Mouse (Mus musculus) neutrophil, adult 5-6 weeks (primary cell): ENCODE data around the gene Nfix. TPM values are rescaled to one million over a fixed set of nuclear protein-coding genes. Genes with fewer than 3 reads are reported as not detected.

Source experiments
- ATAC-seq: fragments of 151-379, 151-347 bp; 2 replicates; pipeline ENCODE4 v1.8.0; 2017; ENCODE audit warnings: mild to moderate bottlenecking, moderate TSS enrichment; ENCODE audit not compliant: insufficient number of reproducible peaks, poor library complexity, low FRiP score, severe bottlenecking; ENCODE audit errors: extremely low read depth
- total RNA-seq: library from RNA; stranded (forward); fragments of 200-1000 nt; gene quantifications from 2 replicates; pipeline ENCODE4 v1.2.3, GENCODE M21; 2017

Gene Nfix
- total RNA-seq, 1 experiment from 2014 or later: 1.7 TPM

- no peak for ATAC-seq
These were observed 25.7 kb downstream of the Nfix start for GRCm38 (mm10) chr8:84774473-84774911.

DNA sequence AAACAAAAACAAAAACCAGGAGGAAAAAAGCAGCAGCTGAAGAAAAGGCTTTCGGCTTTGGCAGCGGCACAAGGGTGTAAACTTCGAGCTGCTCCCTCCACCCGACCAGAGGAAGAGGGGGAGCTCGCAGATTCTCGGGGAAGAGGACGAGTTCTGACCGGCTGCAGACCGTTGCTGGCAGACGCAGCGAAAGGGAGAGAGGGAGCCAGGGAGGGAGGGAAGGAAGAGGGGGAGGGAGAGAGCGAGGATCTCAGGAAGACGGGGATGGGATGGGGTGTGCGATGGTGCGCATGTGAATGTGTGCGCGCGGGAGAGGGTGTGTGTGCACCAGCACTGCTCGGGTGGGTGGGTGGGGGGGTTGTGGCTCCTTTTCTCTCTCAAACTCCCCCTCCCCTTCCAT lies 26.3 kb downstream of the Nfix start:
- no peak for ATAC-seq

GRCm38 (mm10) chr8:84773304-84773703 lies 26.8 kb downstream of the Nfix start:
- no peak for ATAC-seq

GRCm38 (mm10) chr8:84772628-84773027 lies 27.5 kb downstream of the Nfix start:
- no peak for ATAC-seq

DNA sequence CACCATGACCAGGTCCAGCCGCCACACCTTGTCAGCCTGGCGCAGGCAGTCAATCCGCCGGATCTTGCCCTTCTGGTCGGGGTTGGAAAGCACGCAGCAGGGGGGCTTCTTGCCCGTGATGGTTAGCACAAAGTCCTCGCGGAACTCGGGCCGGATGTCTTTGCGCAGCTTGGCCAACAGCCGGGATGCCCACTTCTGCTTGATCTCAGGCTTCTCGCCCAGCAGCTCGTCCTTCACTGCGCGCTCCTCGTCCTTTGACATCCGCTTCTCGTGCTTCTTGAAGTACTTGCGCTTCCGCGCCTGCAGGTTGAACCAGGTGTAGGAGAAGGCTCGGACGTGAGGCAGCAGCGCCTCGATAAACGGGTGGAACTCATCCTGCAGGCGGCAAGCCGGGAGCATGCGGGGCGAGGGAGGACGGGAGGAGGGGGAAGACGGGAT lies 28.2 kb downstream of the Nfix start:
- no peak for ATAC-seq

- no peak for ATAC-seq
These were observed 29.0 kb downstream of the Nfix start for GRCm38 (mm10) chr8:84771000-84771687.

- ATAC-seq: no peak
These were observed 29.8 kb downstream of the Nfix start for GRCm38 (mm10) chr8:84770100-84770953.

GRCm38 (mm10) chr8:84769324-84769723 lies 30.8 kb downstream of the Nfix start:
- ATAC-seq: no peak

DNA sequence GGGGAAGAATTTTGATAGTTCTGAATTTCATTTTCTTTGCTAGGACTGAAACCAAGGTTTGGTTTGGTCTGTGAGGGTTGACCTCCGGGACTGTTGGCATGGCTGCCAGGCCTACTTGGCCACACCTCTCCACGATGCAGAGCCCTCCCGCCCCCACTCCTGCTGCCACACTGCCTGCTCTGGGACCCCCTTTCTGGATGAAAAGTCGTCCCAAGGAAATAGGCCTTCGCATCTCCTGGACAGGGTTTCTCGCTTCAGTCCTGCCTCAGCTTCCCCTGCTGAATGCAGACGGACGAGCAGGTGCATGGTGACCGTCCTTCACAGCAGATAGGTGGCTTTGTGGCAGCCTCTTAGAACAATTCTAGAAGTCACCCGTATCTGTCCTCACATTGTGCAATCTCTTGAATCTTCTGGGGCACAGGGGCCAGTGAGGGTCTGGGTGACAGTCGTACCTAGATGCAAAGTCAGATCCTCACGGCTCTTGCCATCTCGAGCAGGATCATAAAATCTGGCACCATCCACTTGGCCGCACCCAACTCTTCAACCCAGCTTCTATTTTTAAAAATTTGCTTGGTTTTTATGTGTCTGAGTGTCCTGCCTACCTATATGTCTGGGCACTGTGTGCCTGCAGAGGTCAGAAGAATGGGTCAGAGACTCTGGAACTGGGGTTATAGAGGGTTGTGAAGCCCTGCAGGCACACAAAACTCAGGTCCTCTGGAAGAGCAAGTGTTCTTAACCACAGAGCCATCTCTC lies 31.6 kb downstream of the Nfix start:
- ATAC-seq: no peak

DNA sequence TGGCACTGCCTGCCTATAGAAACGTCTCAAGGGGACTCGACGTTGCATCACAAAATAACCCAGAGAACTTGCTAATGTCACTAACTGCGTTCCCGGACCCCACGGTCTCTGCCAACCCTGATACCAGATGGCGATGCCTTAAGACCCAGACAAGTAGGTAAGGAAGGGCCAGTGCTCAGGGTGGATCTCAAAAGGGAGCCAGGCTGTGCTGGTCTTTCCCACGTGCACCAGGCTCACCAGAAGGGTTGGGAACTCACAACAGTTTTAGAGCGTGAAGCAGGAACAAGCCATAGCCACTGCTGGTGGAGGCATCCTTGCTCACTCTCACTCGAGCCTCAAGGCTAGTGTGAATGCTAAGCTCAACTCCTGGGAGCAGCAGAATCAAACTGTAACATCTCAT lies 32.9 kb downstream of the Nfix start:
- ATAC-seq: no peak

GRCm38 (mm10) chr8:84766422-84766821 lies 33.7 kb downstream of the Nfix start:
- ATAC-seq: no peak

DNA sequence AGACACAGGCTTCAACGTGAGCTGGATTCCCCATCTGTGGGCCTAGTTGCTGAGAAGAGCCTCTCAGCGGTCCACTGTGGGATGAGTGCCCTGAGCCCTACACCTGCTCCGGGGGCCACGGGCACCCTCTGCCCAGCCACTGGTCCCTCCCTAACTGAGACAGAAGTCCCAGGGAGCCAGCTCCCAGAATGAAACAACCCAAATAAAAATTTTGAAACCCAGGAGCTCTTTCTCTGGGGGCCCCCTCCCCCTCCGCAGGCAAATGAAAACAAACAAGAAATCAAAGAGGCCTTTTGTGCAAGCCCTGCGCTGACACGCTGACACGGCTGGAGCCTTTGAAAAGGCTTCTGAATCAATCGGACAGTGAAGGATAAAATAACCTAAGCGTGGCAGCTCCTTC lies 34.5 kb downstream of the Nfix start:
- ATAC-seq: no peak

- no peak for ATAC-seq
These were observed 35.2 kb downstream of the Nfix start for GRCm38 (mm10) chr8:84764870-84765495.

- no peak for ATAC-seq
These were observed 36.0 kb downstream of the Nfix start for GRCm38 (mm10) chr8:84764100-84764499.

DNA sequence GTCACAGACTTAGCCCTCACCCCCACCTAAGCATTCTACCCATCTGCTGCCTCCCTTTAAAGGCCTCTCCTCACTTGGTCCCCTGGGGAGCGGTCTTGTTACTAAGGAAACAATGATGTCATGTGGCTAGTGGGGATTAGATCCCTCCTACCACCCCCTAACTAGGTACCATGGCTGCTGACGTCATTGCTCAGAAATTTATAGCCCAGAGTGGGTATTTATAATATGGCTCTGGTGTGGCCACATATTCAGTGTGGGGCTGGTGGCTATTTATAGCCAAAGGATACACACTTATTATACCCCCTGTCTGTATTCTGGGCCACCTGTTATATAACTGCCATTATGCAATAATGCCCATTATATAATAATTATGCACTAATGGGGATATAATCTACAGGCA lies 39.2 kb downstream of the Nfix start:
- ATAC-seq: no peak

- no peak for ATAC-seq
These were observed 39.7 kb downstream of the Nfix start for GRCm38 (mm10) chr8:84760405-84760805.

DNA sequence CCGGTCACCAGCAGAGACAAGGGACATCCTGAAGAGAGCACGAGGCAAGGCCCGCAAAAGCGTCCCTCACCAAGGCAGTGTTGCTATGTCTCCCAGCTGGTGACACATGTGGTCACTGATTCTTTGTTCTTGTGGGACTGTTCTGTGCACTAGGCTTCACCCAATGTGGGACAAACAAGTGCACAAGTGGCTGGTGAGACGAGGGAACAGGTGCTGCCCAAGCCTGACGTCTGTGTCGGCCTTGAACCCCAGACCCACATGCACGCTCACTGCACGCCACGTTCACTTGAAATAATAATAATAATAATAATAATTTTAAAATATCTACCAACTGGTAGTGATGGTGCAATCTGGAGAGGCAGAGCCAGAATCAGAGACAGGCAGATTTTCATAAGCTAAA lies 40.4 kb downstream of the Nfix start:
- ATAC-seq: no peak

DNA sequence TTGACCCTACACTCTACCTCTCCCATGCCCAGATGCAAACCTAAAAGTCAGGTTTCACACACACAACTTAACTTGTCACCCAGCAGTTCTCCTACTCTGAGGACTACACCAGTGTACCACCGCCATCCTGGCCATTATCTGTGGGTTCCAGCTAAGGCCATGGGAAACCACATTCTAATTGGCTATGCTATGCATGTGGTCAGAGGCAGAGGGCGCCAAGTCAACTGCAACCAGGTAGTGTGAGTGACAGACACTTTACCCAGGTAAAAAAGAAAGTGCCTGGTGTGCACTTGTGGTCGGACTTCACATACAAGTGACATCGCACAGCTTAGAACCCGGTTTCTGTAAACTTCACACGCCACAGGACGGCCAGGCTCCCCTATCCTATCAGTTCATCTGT lies 41.0 kb downstream of the Nfix start:
- no peak for ATAC-seq

DNA sequence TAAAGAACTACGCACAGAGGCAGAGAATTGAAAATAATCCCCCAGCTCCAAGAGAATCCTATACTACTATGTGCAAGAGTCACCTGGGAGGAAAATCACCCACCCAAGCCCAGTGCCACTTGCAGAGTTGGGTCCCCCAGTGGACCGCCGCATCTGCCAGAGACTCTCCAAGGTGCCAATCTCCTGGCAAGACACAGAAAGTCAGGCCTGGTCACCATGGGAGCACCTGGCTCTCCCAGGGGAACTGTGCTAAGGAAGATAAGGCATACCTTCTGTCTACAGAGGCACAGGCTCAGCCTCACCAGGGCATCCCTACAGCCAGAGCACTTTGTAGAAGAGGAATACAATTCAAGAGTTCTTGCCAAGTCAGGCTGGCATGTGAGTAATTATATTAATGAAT lies 41.8 kb downstream of the Nfix start:
- no peak for ATAC-seq
